ENCODE assay signal across 8 mouse cellular contexts in genomic region chr7:25155469-25156157, GRCm38 (mm10). TPM values are rescaled to one million over a fixed set of nuclear protein-coding genes. Genes with fewer than 3 reads are reported as not detected.
A peak's percentile ranks its signal among the peaks of the same experiment; 100 is the strongest.
DNase-seq lines count a peak whose midpoint lies in the region; ATAC-seq and TF ChIP-seq lines count a peak whose summit lies in the region.

No protein-coding gene starts in this region.

- no peaks in the 10 kb centered on the region for H3K36me3 ChIP-seq in heart, embryonic 10.5 days
- H3K36me3 ChIP-seq in intestine, postnatal 0 days (ENCODE audit: control insufficient read depth, insufficient read depth), result no peaks in the 10 kb centered on the region
- no peaks in the 10 kb centered on the region for H3K36me3 ChIP-seq in midbrain, embryonic 12.5 days
- H3K36me3 ChIP-seq in thymus, adult 2 months (ENCODE audit: control insufficient read depth, insufficient read depth, low read length), result no peaks in the 10 kb centered on the region

- no peaks in the 10 kb centered on the region for H3K9me3 ChIP-seq in heart, embryonic 10.5 days
- no peaks in the 10 kb centered on the region for H3K9me3 ChIP-seq in intestine, postnatal 0 days (ENCODE audit: control insufficient read depth)
- no peaks in the 10 kb centered on the region for H3K9me3 ChIP-seq in midbrain, embryonic 12.5 days

- no peak overlapping the region for H3K9ac ChIP-seq in intestine, postnatal 0 days (ENCODE audit: low read depth, low read length)
- H3K9ac ChIP-seq in midbrain, embryonic 12.5 days (replicated peaks), result peak overlapping the region; percentile 24; the same call in 1 of the 2 replicates

- TF ChIP-seq CTCF in intestine, postnatal 0 days (IDR thresholded peaks at IDR 0.05; ENCODE audit: low read depth), result no peak
- no peak for TF ChIP-seq CTCF in thymus, adult 2 months (IDR thresholded peaks at IDR 0.05; ENCODE audit: borderline replicate concordance, control insufficient read depth, extremely low read depth, insufficient read depth, low read length, poor library complexity)

- WGBS in heart, embryonic 10.5 days, result 9% methylated on average over 17 of the region's 17 CpGs
- WGBS in intestine, postnatal 0 days, result 9% methylated on average over 17 of the region's 17 CpGs
- WGBS in midbrain, embryonic 12.5 days, result 11% methylated on average over 17 of the region's 17 CpGs
- WGBS in thymus, adult 2 months, result 16% methylated on average over 17 of the region's 17 CpGs

- peaks cover 88% of the 10 kb centered on the region for H3K27me3 ChIP-seq in heart, embryonic 10.5 days (ENCODE audit: insufficient read depth, poor library complexity, severe bottlenecking)
- H3K27me3 ChIP-seq in intestine, postnatal 0 days (replicated peaks; ENCODE audit: control insufficient read depth, insufficient read depth, low read length), result no peaks in the 10 kb centered on the region; the same call in 1 of the 2 replicates
- peaks cover 31% of the 10 kb centered on the region for H3K27me3 ChIP-seq in midbrain, embryonic 12.5 days
- 0 out of 2 replicates have a peak, but pooled peaks cover 4% of the 10 kb centered on the region for H3K27me3 ChIP-seq in thymus, adult 2 months (ENCODE audit: control insufficient read depth, insufficient read depth, low read length)

- no peak for TF ChIP-seq POLR2A in thymus, adult 2 months (IDR thresholded peaks at IDR 0.05; ENCODE audit: control insufficient read depth, extremely low read depth, insufficient read depth, low read length, poor library complexity)

- peak; percentile 80 for DNase-seq in heart, embryonic 10.5 days (ENCODE audit: low spot score)
- no peak for DNase-seq in heart, adult 9 months (ENCODE audit: low spot score in 2 of 2)
- DNase-seq in c-Kit-positive CD71-negative TER-119-negative erythroid progenitor cells, embryonic 14.5 days (ENCODE audit: low read depth), result peak; percentile 69
- DNase-seq in thymus, adult 2 months, result peak; percentile 70
- DNase-seq in cerebellum, postnatal 36 days, result no peak
- no peak for DNase-seq in kidney, postnatal 36 days

- H3K4me2 ChIP-seq in intestine, postnatal 0 days (replicated peaks; ENCODE audit: low read depth), result peak overlapping the region; percentile 21; the same call in 1 of the 2 replicates
- peak overlapping the region; percentile 46 for H3K4me2 ChIP-seq in midbrain, embryonic 12.5 days (replicated peaks)

- peak overlapping the region; percentile 42; the same call in 1 of the 2 replicates for H3K27ac ChIP-seq in heart, embryonic 10.5 days
- no peak overlapping the region for H3K27ac ChIP-seq in intestine, postnatal 0 days (ENCODE audit: low read depth, low read length)
- peak overlapping the region; percentile 55 for H3K27ac ChIP-seq in midbrain, embryonic 12.5 days (replicated peaks)
- H3K27ac ChIP-seq in thymus, adult 2 months (ENCODE audit: control insufficient read depth, insufficient read depth, low read length), result peak overlapping the region; percentile 13; the same call in 1 of the 2 replicates

- peaks cover 53% of the 10 kb centered on the region for H3K4me1 ChIP-seq in heart, embryonic 10.5 days
- H3K4me1 ChIP-seq in intestine, postnatal 0 days (replicated peaks; ENCODE audit: control insufficient read depth, insufficient read depth, low read length), result no peaks in the 10 kb centered on the region; the same call in 1 of the 2 replicates
- peaks cover 60% of the 10 kb centered on the region for H3K4me1 ChIP-seq in midbrain, embryonic 12.5 days
- peaks cover 27% of the 10 kb centered on the region for H3K4me1 ChIP-seq in thymus, adult 2 months (replicated peaks; ENCODE audit: control insufficient read depth, insufficient read depth, low read length)

- peak; percentile 50; the same call in 1 of the 2 replicates for ATAC-seq in intestine, postnatal 0 days
- ATAC-seq in midbrain, embryonic 12.5 days (ENCODE audit: low FRiP score, low read depth), result no peak

- peak overlapping the region; percentile 38 for H3K4me3 ChIP-seq in heart, embryonic 10.5 days
- H3K4me3 ChIP-seq in intestine, postnatal 0 days (ENCODE audit: low read depth, low read length), result no peak overlapping the region
- H3K4me3 ChIP-seq in midbrain, embryonic 12.5 days, result peak overlapping the region; percentile 40
- H3K4me3 ChIP-seq in thymus, adult 2 months (ENCODE audit: control insufficient read depth, insufficient read depth, low read length), result peak overlapping the region; percentile 27; the same call in 1 of the 2 replicates

RNA-seq across cellular contexts. Expression of gene Pou2f2, which starts 23.9 kb away (rescaled TPM):
- 0.73 and 0.74 TPM in 2 replicates for polyA plus RNA-seq in heart, embryonic 10.5 days (2016; fragmentation: Nextera tagmentation; extraction: Ambion mirVana)
- polyA plus RNA-seq in intestine, postnatal 0 days (2015; fragmentation: Nextera tagmentation; extraction: Ambion mirVana), result 0.53 and 0.72 TPM in 2 replicates
- polyA plus RNA-seq in midbrain, embryonic 12.5 days (2016; fragmentation: Nextera tagmentation; extraction: Ambion mirVana), result 44.0 and 63.7 TPM in 2 replicates
- 5.6 and 5.7 TPM in 2 replicates for polyA plus RNA-seq in thymus, adult 2 months (2012; rRNA removed)

Comparison
In these comparisons a context has a peak if more than half of its experiments do, and no peak if none do; other contexts are left out.
1. DNase-seq: peak in heart, embryonic 10.5 days (single experiment), c-Kit-positive CD71-negative TER-119-negative erythroid progenitor cells, embryonic 14.5 days (single experiment) and thymus, adult 2 months (single experiment); none in heart, adult 9 months (0 of 2), cerebellum, postnatal 36 days (0 of 2) and kidney, postnatal 36 days (0 of 2).